10 mouse cellular contexts compared by ENCODE assay signal in genomic region chr5:93129953-93130352, GRCm38 (mm10). TPM values are rescaled to one million over a fixed set of nuclear protein-coding genes. Genes with fewer than 3 reads are reported as not detected.
DNase-seq lines count a peak whose midpoint lies in the region; ATAC-seq lines count a peak whose summit lies in the region.
"Had no signal": no experiment of that assay in that cellular context is flagged by ENCODE, and none has a peak within 500 bp of the region (broad histone marks: within the 10 kb centered on the region; RNA-seq: fewer than 3 reads in every experiment).

No protein-coding gene starts in this region.

- peak; percentile 92 for DNase-seq in heart, adult 11 months
- DNase-seq in heart, postnatal 36 days: no peak
- peak; percentile 71 for DNase-seq in NIH3T3 (ENCODE audit: low read depth)
- no peak for DNase-seq in hindbrain, embryonic 14.5 days (ENCODE audit: low spot score)
- DNase-seq in liver, embryonic 11.5 days (ENCODE audit: low spot score): no peak
- no peak for DNase-seq in thymus, postnatal 25 days
- DNase-seq in spleen, postnatal 36 days (ENCODE audit: low spot score in 2 of 2): no peak
- DNase-seq: B cell, adult 2 months; left cerebral cortex, postnatal 4 days had no signal

- no peak overlapping the region for H3K9ac ChIP-seq in hindbrain, embryonic 14.5 days
- H3K9ac ChIP-seq in liver, embryonic 11.5 days (ENCODE audit: low read depth, low read length): no peak overlapping the region

- H3K4me1 ChIP-seq in hindbrain, embryonic 14.5 days (replicated peaks; ENCODE audit: control insufficient read depth, insufficient read depth, low read length): peaks cover 66% of the 10 kb centered on the region
- peaks cover 52% of the 10 kb centered on the region for H3K4me1 ChIP-seq in liver, embryonic 11.5 days (replicated peaks; ENCODE audit: control insufficient read depth, insufficient read depth, low read length)

- H3K4me3 ChIP-seq in hindbrain, embryonic 14.5 days (replicated peaks; ENCODE audit: low read length): no peak overlapping the region
- H3K4me3 ChIP-seq in liver, embryonic 11.5 days (ENCODE audit: low read depth, low read length): no peak overlapping the region

- H3K36me3 ChIP-seq in hindbrain, embryonic 14.5 days (replicated peaks; ENCODE audit: control insufficient read depth, insufficient read depth): no peaks in the 10 kb centered on the region
- no peaks in the 10 kb centered on the region for H3K36me3 ChIP-seq in liver, embryonic 11.5 days (ENCODE audit: control insufficient read depth, insufficient read depth, low read length)

- no peak for ATAC-seq in hindbrain, embryonic 14.5 days (ENCODE audit: low FRiP score)
- no peak for ATAC-seq in liver, embryonic 11.5 days (replicated peaks; ENCODE audit: low FRiP score)
- no peak for ATAC-seq in cerebellum, adult (ENCODE audit: insufficient number of reproducible peaks, low FRiP score, low TSS enrichment)

- intact Hi-C loops in heart, postnatal 36 days (cut with DNase I): loop anchor here (5.0 kb wide), 1 partner anchor 32 kb away; no protein-coding TSS in a partner anchor

- 26% methylated on average over 4 of the region's 4 CpGs for WGBS in hindbrain, embryonic 14.5 days
- WGBS in liver, embryonic 11.5 days: 32% methylated on average over 4 of the region's 4 CpGs

- peak overlapping the region; percentile 28; the same call in 1 of the 2 replicates for H3K27ac ChIP-seq in hindbrain, embryonic 14.5 days
- H3K27ac ChIP-seq in liver, embryonic 11.5 days (ENCODE audit: low read depth, low read length): peak overlapping the region; percentile 54; the same call in 1 of the 2 replicates

- no peaks in the 10 kb centered on the region for H3K9me3 ChIP-seq in hindbrain, embryonic 14.5 days (ENCODE audit: control insufficient read depth, low read length)
- H3K9me3 ChIP-seq in liver, embryonic 11.5 days (ENCODE audit: control insufficient read depth, low read length): no peaks in the 10 kb centered on the region

- H3K4me2 ChIP-seq in hindbrain, embryonic 14.5 days (replicated peaks): no peak overlapping the region
- no peak overlapping the region for H3K4me2 ChIP-seq in liver, embryonic 11.5 days

- no peaks in the 10 kb centered on the region for H3K27me3 ChIP-seq in hindbrain, embryonic 14.5 days (ENCODE audit: control insufficient read depth, insufficient read depth, low read length)
- H3K27me3 ChIP-seq in liver, embryonic 11.5 days (replicated peaks; ENCODE audit: control insufficient read depth, insufficient read depth, low read length): no peaks in the 10 kb centered on the region

RNA-seq across cellular contexts. Expression of gene Sept11, which starts 36.7 kb away (rescaled TPM):
- 10 to 100 TPM; 29.9 to 32.5 TPM for total RNA-seq in heart, postnatal 36 days (2021)
- 155 and 163 TPM in 2 replicates for polyA plus RNA-seq in hindbrain, embryonic 14.5 days (2014; fragmentation: Nextera tagmentation; extraction: Ambion mirVana)
- polyA plus RNA-seq in liver, embryonic 11.5 days (2014; fragmentation: Nextera tagmentation; extraction: Ambion mirVana): 89.0 and 95.1 TPM in 2 replicates

Comparison
In these comparisons a context has a peak if more than half of its experiments do, and no peak if none do; other contexts are left out.
1. DNase-seq: peak in heart, adult 11 months (single experiment) and NIH3T3 (single experiment); none in heart, postnatal 36 days (0 of 2), hindbrain, embryonic 14.5 days (single experiment), liver, embryonic 11.5 days (single experiment), thymus, postnatal 25 days (single experiment) and spleen, postnatal 36 days (0 of 2).